Mouse (Mus musculus): ENCODE measurements around the gene Mylk3. TPM values are rescaled to one million over a fixed set of nuclear protein-coding genes. Genes with fewer than 3 reads are reported as not detected.

The Mylk3 gene
- polyA plus RNA-seq, 1 experiment from 2014 or later, result 0.13 TPM

DNA sequence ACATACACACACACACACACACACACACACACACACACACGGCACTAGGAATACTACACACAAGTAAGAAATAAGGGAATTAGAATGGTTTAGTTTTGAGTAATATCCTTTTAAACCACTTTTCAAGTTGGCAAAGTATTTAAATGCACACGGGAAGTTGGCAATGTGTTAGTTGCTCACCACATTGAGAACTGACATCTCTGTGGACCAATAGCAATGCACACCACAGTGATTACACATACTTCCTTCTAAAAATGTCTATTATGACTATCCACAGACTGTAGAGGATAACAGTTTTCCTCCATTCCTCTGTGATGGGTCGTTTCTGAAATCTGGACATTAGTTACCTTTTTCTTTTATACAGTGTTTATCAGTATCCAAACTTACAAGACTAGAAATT, 63.1 kb downstream of the Mylk3 start:
- no peak for DNase-seq (ENCODE audit: low spot score)
- no peak overlapping the region for H3K4me3 ChIP-seq (ENCODE audit: low read depth, low read length)
- no peaks in the 10 kb centered on the region for H3K4me1 ChIP-seq (replicated peaks; ENCODE audit: control insufficient read depth, insufficient read depth)
- no peaks in the 10 kb centered on the region for H3K27me3 ChIP-seq (ENCODE audit: control insufficient read depth, insufficient read depth, low read length)
- no peaks in the 10 kb centered on the region for H3K9me3 ChIP-seq (ENCODE audit: control insufficient read depth, low read length)
- H3K9ac ChIP-seq (ENCODE audit: low read length), result no peak overlapping the region
- no peak overlapping the region for H3K27ac ChIP-seq (replicated peaks)
- no peak for ATAC-seq (ENCODE audit: low FRiP score, low TSS enrichment)
- 78% methylated on average over 3 of the region's 3 CpGs for WGBS
- H3K4me2 ChIP-seq (replicated peaks; ENCODE audit: low read depth), result no peak overlapping the region
- no peaks in the 10 kb centered on the region for H3K36me3 ChIP-seq (ENCODE audit: control insufficient read depth, insufficient read depth, low read length)
- TF ChIP-seq EP300 (optimal IDR thresholded peaks at IDR 0.05) (no peak), CTCF (IDR thresholded peaks at IDR 0.05; ENCODE audit: low read depth) (no peak)

DNA sequence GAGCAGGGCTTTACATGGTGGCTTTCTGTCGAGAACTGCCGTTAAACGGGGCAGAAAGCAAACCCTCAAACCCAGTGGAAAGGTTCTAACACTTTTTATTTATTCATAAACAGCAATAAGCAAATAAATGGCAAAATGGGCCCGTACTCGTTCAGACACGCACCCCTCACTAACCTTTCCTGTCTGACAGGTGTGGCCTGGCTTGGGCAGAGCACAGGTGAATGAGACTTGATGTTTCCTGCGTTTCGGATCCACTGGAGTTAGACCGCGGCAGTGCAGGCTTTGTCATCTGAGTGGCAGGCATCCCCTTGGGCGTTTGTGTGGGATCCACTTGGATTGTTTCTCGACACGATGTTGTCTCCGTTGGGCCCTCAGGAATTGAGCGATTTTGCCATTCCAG, 64.2 kb downstream of the Mylk3 start:
- Histone ChIP-seq H3K9me3 (ENCODE audit: control insufficient read depth, low read length) (no peaks in the 10 kb centered on the region), H3K4me2 (replicated peaks; ENCODE audit: low read depth) (no peak overlapping the region), H3K4me1 (replicated peaks; ENCODE audit: control insufficient read depth, insufficient read depth) (no peaks in the 10 kb centered on the region), H3K4me3 (ENCODE audit: low read depth, low read length) (no peak overlapping the region), H3K36me3 (ENCODE audit: control insufficient read depth, insufficient read depth, low read length) (no peaks in the 10 kb centered on the region), H3K9ac (ENCODE audit: low read length) (no peak overlapping the region), H3K27ac (replicated peaks) (no peak overlapping the region), H3K27me3 (ENCODE audit: control insufficient read depth, insufficient read depth, low read length) (no peaks in the 10 kb centered on the region)
- ATAC-seq (ENCODE audit: low FRiP score, low TSS enrichment) (no peak), DNase-seq (ENCODE audit: low spot score) (no peak)
- 75% methylated on average over 15 of the region's 15 CpGs for WGBS
- TF ChIP-seq CTCF (IDR thresholded peaks at IDR 0.05; ENCODE audit: low read depth) (no peak), EP300 (optimal IDR thresholded peaks at IDR 0.05) (no peak)

DNA sequence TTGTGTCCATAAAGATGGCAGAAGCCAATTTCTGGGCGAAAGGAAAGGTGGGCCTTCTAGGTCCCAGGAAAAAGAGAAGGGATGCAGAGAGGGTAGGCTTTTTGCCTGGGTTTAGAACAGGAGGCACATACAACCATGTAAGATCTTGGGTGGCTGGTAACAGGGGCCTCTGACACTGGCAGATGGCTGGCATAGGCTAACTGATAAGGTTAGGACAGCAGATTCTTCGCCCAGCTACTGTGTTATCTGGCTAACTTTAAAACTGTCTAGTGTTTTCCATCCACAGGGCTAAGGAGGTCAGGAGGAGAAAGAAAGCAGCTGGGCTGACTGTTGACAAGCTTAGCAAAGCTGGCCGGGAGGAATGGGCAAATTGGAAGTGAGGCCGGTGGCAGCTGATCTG, 67.6 kb downstream of the Mylk3 start:
- no peak overlapping the region for H3K9ac ChIP-seq (ENCODE audit: low read length)
- no peaks in the 10 kb centered on the region for H3K27me3 ChIP-seq (ENCODE audit: control insufficient read depth, insufficient read depth, low read length)
- no peak for ATAC-seq (ENCODE audit: low FRiP score, low TSS enrichment)
- no peaks in the 10 kb centered on the region for H3K9me3 ChIP-seq (ENCODE audit: control insufficient read depth, low read length)
- no peak overlapping the region for H3K27ac ChIP-seq (replicated peaks)
- H3K36me3 ChIP-seq (ENCODE audit: control insufficient read depth, insufficient read depth, low read length), result no peaks in the 10 kb centered on the region
- H3K4me3 ChIP-seq (ENCODE audit: low read depth, low read length), result no peak overlapping the region
- 90% methylated on average over 4 of the region's 4 CpGs for WGBS
- H3K4me2 ChIP-seq (replicated peaks; ENCODE audit: low read depth), result no peak overlapping the region
- TF ChIP-seq CTCF (IDR thresholded peaks at IDR 0.05; ENCODE audit: low read depth) (no peak), EP300 (optimal IDR thresholded peaks at IDR 0.05) (no peak)
- H3K4me1 ChIP-seq (replicated peaks; ENCODE audit: control insufficient read depth, insufficient read depth), result no peaks in the 10 kb centered on the region
- no peak for DNase-seq (ENCODE audit: low spot score)

DNA sequence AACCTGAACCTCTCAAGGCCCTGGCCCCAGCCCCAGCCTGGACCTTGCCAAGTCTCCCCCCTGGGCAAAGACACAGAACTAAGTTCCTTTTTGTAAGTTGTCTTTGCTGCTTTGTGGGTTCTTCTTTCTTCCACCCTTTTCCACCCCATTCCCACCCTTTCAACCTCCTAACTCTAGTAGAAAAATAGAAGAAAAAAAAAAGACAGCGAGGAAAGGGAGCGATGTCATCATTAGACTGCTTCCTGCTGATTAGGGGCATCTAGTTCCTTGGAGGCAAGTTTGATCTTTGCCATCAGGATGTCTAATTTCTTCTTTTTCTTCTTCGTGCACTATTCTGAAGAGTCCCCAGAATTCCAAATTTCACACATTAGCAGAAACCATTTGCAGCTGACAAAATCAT, 73.1 kb downstream of the Mylk3 start:
- 81% methylated on average over 3 of the region's 3 CpGs for WGBS
- no peaks in the 10 kb centered on the region; the same call in 1 of the 2 replicates for H3K36me3 ChIP-seq (ENCODE audit: control insufficient read depth, insufficient read depth, low read length)
- DNase-seq (ENCODE audit: low spot score) (no peak), ATAC-seq (ENCODE audit: low FRiP score, low TSS enrichment) (no peak)
- H3K4me3 ChIP-seq (ENCODE audit: low read depth, low read length), result no peak overlapping the region
- no peak overlapping the region for H3K4me2 ChIP-seq (replicated peaks; ENCODE audit: low read depth)
- H3K4me1 ChIP-seq (replicated peaks; ENCODE audit: control insufficient read depth, insufficient read depth), result no peaks in the 10 kb centered on the region
- no peak overlapping the region for H3K27ac ChIP-seq (replicated peaks)
- H3K27me3 ChIP-seq (ENCODE audit: control insufficient read depth, insufficient read depth, low read length), result no peaks in the 10 kb centered on the region
- no peak for TF ChIP-seq EP300 (optimal IDR thresholded peaks at IDR 0.05)
- no peak for TF ChIP-seq CTCF (IDR thresholded peaks at IDR 0.05; ENCODE audit: low read depth)
- no peak overlapping the region for H3K9ac ChIP-seq (ENCODE audit: low read length)
- H3K9me3 ChIP-seq (ENCODE audit: control insufficient read depth, low read length), result no peaks in the 10 kb centered on the region

DNA sequence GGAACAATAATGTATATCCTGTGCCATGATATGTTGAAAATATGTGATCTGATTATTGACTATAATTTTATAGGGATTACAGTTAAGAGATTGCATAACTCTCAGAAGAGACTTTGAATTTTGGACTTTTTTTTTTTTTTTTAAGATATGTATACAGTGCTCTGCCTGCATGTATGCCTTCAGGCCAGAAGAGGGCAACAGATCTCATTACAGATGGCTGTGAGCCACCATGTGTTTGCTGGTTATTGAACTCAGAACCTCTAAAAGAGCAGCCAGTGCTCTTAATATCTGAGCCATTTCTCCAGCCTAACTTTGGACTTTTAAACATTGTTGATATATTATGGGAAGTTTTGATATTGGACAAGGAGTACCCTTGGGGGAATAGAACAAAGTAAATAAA, 74.4 kb downstream of the Mylk3 start:
- ATAC-seq (ENCODE audit: low FRiP score, low TSS enrichment), result 0 out of 2 replicates have a peak, but pooled peaks have one; percentile 42
- no peak for TF ChIP-seq EP300 (optimal IDR thresholded peaks at IDR 0.05)
- TF ChIP-seq CTCF (IDR thresholded peaks at IDR 0.05; ENCODE audit: low read depth), result peak; percentile 76

DNA sequence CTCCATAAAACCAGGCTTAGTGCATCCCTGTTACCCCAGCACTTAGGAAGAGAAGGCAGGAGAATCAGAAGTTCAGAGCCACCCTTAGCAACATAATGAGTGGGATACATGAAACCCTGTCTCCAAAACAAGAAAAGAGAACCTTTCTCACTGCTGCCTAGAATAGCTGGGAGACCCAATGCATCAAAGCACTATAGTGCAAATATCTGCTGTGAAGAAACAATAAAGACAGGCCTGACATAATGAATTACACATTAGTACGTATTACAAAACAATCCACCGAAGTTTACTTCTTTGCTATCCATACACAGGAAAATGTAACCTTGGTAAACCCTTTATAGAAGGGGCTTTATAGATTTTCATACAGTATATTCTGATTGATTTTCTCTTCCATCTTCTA, 77.6 kb downstream of the Mylk3 start:
- TF ChIP-seq CTCF (IDR thresholded peaks at IDR 0.05; ENCODE audit: low read depth), result no peak
- no peak for TF ChIP-seq EP300 (optimal IDR thresholded peaks at IDR 0.05)
- Histone ChIP-seq H3K4me1 (replicated peaks; ENCODE audit: control insufficient read depth, insufficient read depth) (no peaks in the 10 kb centered on the region), H3K4me2 (replicated peaks; ENCODE audit: low read depth) (no peak overlapping the region), H3K27me3 (ENCODE audit: control insufficient read depth, insufficient read depth, low read length) (no peaks in the 10 kb centered on the region), H3K4me3 (ENCODE audit: low read depth, low read length) (no peak overlapping the region), H3K27ac (replicated peaks) (no peak overlapping the region), H3K36me3 (ENCODE audit: control insufficient read depth, insufficient read depth, low read length) (peaks cover 3% of the 10 kb centered on the region), H3K9me3 (ENCODE audit: control insufficient read depth, low read length) (no peaks in the 10 kb centered on the region), H3K9ac (ENCODE audit: low read length) (no peak overlapping the region)
- ATAC-seq (ENCODE audit: low FRiP score, low TSS enrichment) (no peak), DNase-seq (ENCODE audit: low spot score) (no peak)
- WGBS, result 91% methylated on average over 2 of the region's 2 CpGs

More for the DNA sequence above, 74.4 kb downstream of the Mylk3 start:
- peaks cover 3% of the 10 kb centered on the region for H3K36me3 ChIP-seq (ENCODE audit: control insufficient read depth, insufficient read depth, low read length)
- no peak for DNase-seq (ENCODE audit: low spot score)
- H3K4me2 ChIP-seq (replicated peaks; ENCODE audit: low read depth), result no peak overlapping the region
- no peak overlapping the region for H3K4me3 ChIP-seq (ENCODE audit: low read depth, low read length)
- no peaks in the 10 kb centered on the region for H3K27me3 ChIP-seq (ENCODE audit: control insufficient read depth, insufficient read depth, low read length)
- H3K4me1 ChIP-seq (replicated peaks; ENCODE audit: control insufficient read depth, insufficient read depth), result no peaks in the 10 kb centered on the region
- no peak overlapping the region for H3K9ac ChIP-seq (ENCODE audit: low read length)
- no peak overlapping the region for H3K27ac ChIP-seq (replicated peaks)
- H3K9me3 ChIP-seq (ENCODE audit: control insufficient read depth, low read length), result no peaks in the 10 kb centered on the region

All from stomach, postnatal 0 days (tissue).